Mouse (Mus musculus) limb, embryonic 14.5 days (tissue): Measurements from ENCODE around the gene Dmd. TPM values are rescaled to one million over a fixed set of nuclear protein-coding genes. Genes with fewer than 3 reads are reported as not detected.

Experiments used
- ATAC-seq: fragments of 200-750 bp; cut with Nextera tagmentation; 2 replicates; pipeline ENCODE4 v1.8.0; 2017; ENCODE audit warnings: low read depth, moderate number of reproducible peaks, moderate TSS enrichment; ENCODE audit not compliant: low FRiP score
- DNase-seq: peaks from one replicate; pipeline ENCODE4 v3.0.0-alpha.2; 2015; ENCODE audit warnings: low spot score
- H3K27ac ChIP-seq: fragments of 300-500 bp; sonication (generic); replicated peaks from 2 replicates; pipeline ENCODE4 v1.5.1; 2014; ENCODE audit warnings: low read depth, mild to moderate bottlenecking, low read length, moderate library complexity, mixed read lengths
- H3K27me3 ChIP-seq: fragments of 300-500 bp; sonication (generic); 2 replicates; pipeline ENCODE4 v1.6.1; 2014; ENCODE audit warnings: low read length, mixed read lengths; ENCODE audit not compliant: control insufficient read depth, insufficient read depth
- H3K36me3 ChIP-seq: fragments of 300-500 bp; sonication (generic); 2 replicates; pipeline ENCODE4 v1.6.1; 2014; ENCODE audit warnings: mild to moderate bottlenecking, low read length, moderate library complexity, mixed read lengths; ENCODE audit not compliant: control insufficient read depth, insufficient read depth
- H3K4me1 ChIP-seq: fragments of 300-500 bp; sonication (generic); 2 replicates; pipeline ENCODE4 v1.6.1; 2014; ENCODE audit warnings: antibody characterized with exemption, low read length, mixed read lengths; ENCODE audit not compliant: control insufficient read depth, insufficient read depth
- H3K4me2 ChIP-seq: fragments of 300-500 bp; sonication (generic); replicated peaks from 2 replicates; pipeline ENCODE4 v1.6.1; 2014; ENCODE audit warnings: low read depth, mild to moderate bottlenecking, low read length, moderate library complexity; ENCODE audit not compliant: severe bottlenecking
- H3K4me3 ChIP-seq: fragments of 300-500 bp; sonication (generic); replicated peaks from 2 replicates; pipeline ENCODE4 v1.5.1; 2014; ENCODE audit warnings: low read length
- H3K9ac ChIP-seq: fragments of 300-500 bp; sonication (generic); 2 replicates; pipeline ENCODE4 v1.6.1; 2014; ENCODE audit warnings: mild to moderate bottlenecking, low read depth, low read length, moderate library complexity; ENCODE audit not compliant: severe bottlenecking
- H3K9me3 ChIP-seq: fragments of 300-500 bp; sonication (generic); 2 replicates; pipeline ENCODE4 v1.6.1; 2016; ENCODE audit warnings: low read length; ENCODE audit not compliant: control insufficient read depth
- POLR2A ChIP-seq: fragments of 200-500 bp; IDR thresholded peaks from 2 replicates; pipeline ENCODE4 v1.8.0; 2012; ENCODE audit warnings: inconsistent platforms, mild to moderate bottlenecking, moderate library complexity, borderline replicate concordance; ENCODE audit not compliant: insufficient read depth, insufficient read length; ENCODE audit errors: extremely low read depth
- WGBS: fragments of 180-500 bp; shearing (Covaris S2); extraction: QIAGEN DNeasy Blood & Tissue Kit; methylation state at CpG from one replicate; pipeline ENCODE4 v1.1.7; 2014; 5-methylcytosine and 5-hydroxymethylcytosine counted together
- polyA plus RNA-seq, 2 experiments: library from polyadenylated mRNA; depleted of rRNA in 1 of 2; stranded (reverse) in 1 of 2; unstranded in 1 of 2; fragments of >200 nt; fragmentation: Nextera tagmentation in 1 of 2; extraction: Ambion mirVana in 1 of 2; gene quantifications; 2 replicates each; pipeline versions ENCODE4 v1.2.1 to v1.2.3; 2012 to 2014

Gene Dmd
- 16.6 and 17.8 TPM in 2 replicates for polyA plus RNA-seq (2012; rRNA removed)
- 23.0 and 24.4 TPM in 2 replicates for polyA plus RNA-seq (2014; fragmentation: Nextera tagmentation; extraction: Ambion mirVana)

- ATAC-seq (no peak), DNase-seq (no peak)
- TF ChIP-seq POLR2A, result no peak
- Histone ChIP-seq H3K36me3 (no peaks in the 10 kb centered on the region), H3K27ac (no peak within 1 kb of the TSS), H3K9me3 (no peaks in the 10 kb centered on the region), H3K27me3 (no peaks in the 10 kb centered on the region), H3K4me1 (no peaks in the 10 kb centered on the region), H3K9ac (no peak within 1 kb of the TSS), H3K4me3 (no peak within 1 kb of the TSS), H3K4me2 (no peak within 1 kb of the TSS)
- 49% methylated on average over 3 of the region's 3 CpGs for WGBS
Measured at GRCm38 (mm10) chrX:82948630-82949029, at the start of gene Dmd. TSS of gene Dmd (plus strand) at chrX:82948870.

- no peak overlapping the region for H3K4me2 ChIP-seq
- H3K4me1 ChIP-seq, result no peaks in the 10 kb centered on the region
- no peaks in the 10 kb centered on the region for H3K27me3 ChIP-seq
- no peaks in the 10 kb centered on the region for H3K9me3 ChIP-seq
- TF ChIP-seq POLR2A, result no peak
- H3K9ac ChIP-seq, result no peak overlapping the region
- ATAC-seq (no peak), DNase-seq (no peak)
- no peak overlapping the region for H3K27ac ChIP-seq
- H3K36me3 ChIP-seq, result no peaks in the 10 kb centered on the region
- no peak overlapping the region for H3K4me3 ChIP-seq
Measured at GRCm38 (mm10) chrX:82901515-82901914, 47.2 kb upstream of the Dmd start.

- H3K4me3 ChIP-seq, result no peak overlapping the region
- no peak overlapping the region for H3K4me2 ChIP-seq
- no peak for ATAC-seq
- H3K27ac ChIP-seq, result no peak overlapping the region
- H3K9me3 ChIP-seq, result no peaks in the 10 kb centered on the region
- 70% methylated on average over 1 of the region's 1 CpGs for WGBS
- H3K9ac ChIP-seq, result no peak overlapping the region
- no peaks in the 10 kb centered on the region for H3K4me1 ChIP-seq
- DNase-seq, result no peak
- H3K36me3 ChIP-seq, result no peaks in the 10 kb centered on the region
- H3K27me3 ChIP-seq, result no peaks in the 10 kb centered on the region
- no peak for TF ChIP-seq POLR2A
Measured at GRCm38 (mm10) chrX:82987683-82988082, 39.0 kb downstream of the Dmd start.

GRCm38 (mm10) chrX:83050190-83050589, 101.5 kb downstream of the Dmd start:
- no peak for ATAC-seq
- H3K9me3 ChIP-seq, result no peaks in the 10 kb centered on the region
- H3K27ac ChIP-seq, result no peak overlapping the region
- 67% methylated on average over 1 of the region's 1 CpGs for WGBS
- H3K4me1 ChIP-seq, result no peaks in the 10 kb centered on the region
- H3K27me3 ChIP-seq, result no peaks in the 10 kb centered on the region
- no peak overlapping the region for H3K4me3 ChIP-seq
- H3K36me3 ChIP-seq, result no peaks in the 10 kb centered on the region
- TF ChIP-seq POLR2A, result no peak
- H3K4me2 ChIP-seq, result no peak overlapping the region
- DNase-seq, result no peak
- H3K9ac ChIP-seq, result no peak overlapping the region

- DNase-seq, result no peak
- no peaks in the 10 kb centered on the region for H3K27me3 ChIP-seq
- no peak for TF ChIP-seq POLR2A
- no peaks in the 10 kb centered on the region for H3K9me3 ChIP-seq
- WGBS, result 66% methylated on average over 2 of the region's 2 CpGs
- no peak for ATAC-seq
- H3K36me3 ChIP-seq, result no peaks in the 10 kb centered on the region
- H3K27ac ChIP-seq, result no peak overlapping the region
- H3K4me3 ChIP-seq, result no peak overlapping the region
- no peaks in the 10 kb centered on the region for H3K4me1 ChIP-seq
- no peak overlapping the region for H3K9ac ChIP-seq
- no peak overlapping the region for H3K4me2 ChIP-seq
Measured at GRCm38 (mm10) chrX:83116171-83116876, 167.7 kb downstream of the Dmd start.
